Mouse (Mus musculus): ENCODE data around the gene Eif4a1.

DNA sequence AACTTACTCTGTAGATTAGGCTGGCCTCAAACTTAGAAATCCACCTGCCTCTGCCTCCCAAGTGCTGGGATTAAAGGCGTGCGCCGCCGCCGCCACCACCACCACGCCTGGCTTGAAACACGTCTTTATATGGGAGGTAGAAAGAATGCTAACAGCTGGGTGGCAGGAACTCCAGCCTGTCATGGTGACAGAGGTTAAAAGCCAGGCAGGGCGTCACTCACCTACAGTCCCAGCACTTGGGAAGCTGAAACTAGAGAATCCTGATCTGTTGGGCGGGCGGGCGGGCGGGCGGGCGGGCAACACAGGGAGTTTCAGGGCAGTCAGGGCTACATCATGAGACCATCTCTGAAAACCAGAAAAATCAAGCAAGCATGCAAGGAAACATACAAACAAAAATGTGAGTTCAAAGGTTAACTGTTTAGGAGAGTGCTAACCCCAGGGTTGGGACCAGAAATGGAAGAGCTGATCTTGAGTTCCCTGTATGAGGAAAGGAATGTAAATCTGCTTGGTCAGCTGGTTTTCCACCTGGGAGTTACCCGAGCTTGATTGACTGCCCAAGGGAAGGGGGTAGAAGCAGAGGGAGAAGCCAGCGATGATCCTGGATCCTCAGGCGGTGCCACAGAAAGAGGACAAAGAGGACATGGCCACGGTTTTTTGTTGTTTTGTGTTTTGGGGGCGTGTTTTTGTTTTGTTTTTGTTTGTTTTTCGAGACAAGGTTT lies 40.9 kb upstream of the Eif4a1 start:
- TF ChIP-seq CTCF (IDR thresholded peaks at IDR 0.05; ENCODE audit: extremely low read depth, insufficient read depth, low read length) (no peak), POLR2A (IDR thresholded peaks at IDR 0.05; ENCODE audit: extremely low read depth, insufficient read depth, low read length) (no peak)

Measured in cortical plate, adult 2 months (tissue).